Comparison of ENCODE assay signal across 8 mouse cellular contexts in genomic region chr2:132316041-132316808, GRCm38 (mm10). TPM values are rescaled to one million over a fixed set of nuclear protein-coding genes. Genes with fewer than 3 reads are reported as not detected.
DNase-seq lines count a peak whose midpoint lies in the region; ATAC-seq and TF ChIP-seq lines count a peak whose summit lies in the region.

No protein-coding gene starts in this region.

- peak; percentile 98 for TF ChIP-seq CTCF in left cerebral cortex, adult 2 months (IDR thresholded peaks at IDR 0.05)
- peak; percentile 91 for TF ChIP-seq CTCF in small intestine, adult 2 months (IDR thresholded peaks at IDR 0.05; ENCODE audit: extremely low read depth, insufficient read length, insufficient replicate concordance, low read depth, low read length)

- H3K9me3 ChIP-seq in midbrain, embryonic 11.5 days (ENCODE audit: control insufficient read depth, low read length), result no peaks in the 10 kb centered on the region

- intact Hi-C loops in left cerebral cortex, adult 2 months (cut with DNase I), result loop anchor here (1.0 to 5.0 kb wide), 3 partner anchors 169 to 591 kb away; no protein-coding TSS in a partner anchor

- H3K4me3 ChIP-seq in left cerebral cortex, adult 2 months, result no peak overlapping the region
- H3K4me3 ChIP-seq in midbrain, embryonic 11.5 days (ENCODE audit: low read depth, low read length), result no peak overlapping the region
- no peak overlapping the region for H3K4me3 ChIP-seq in small intestine, adult 2 months (ENCODE audit: low read depth, low read length)

- H3K36me3 ChIP-seq in midbrain, embryonic 11.5 days (ENCODE audit: control insufficient read depth, insufficient read depth, low read length), result no peaks in the 10 kb centered on the region
- H3K36me3 ChIP-seq in small intestine, adult 2 months (ENCODE audit: control insufficient read depth, insufficient read depth, low read length), result no peaks in the 10 kb centered on the region

- DNase-seq in ovary, postnatal 10 days (ENCODE audit: low spot score), result peak; percentile 22
- no peak for DNase-seq in ovary, adult 18-20 months (ENCODE audit: low spot score)
- peak; percentile 82 to 84 for DNase-seq in cerebellum, postnatal 14 days
- DNase-seq in frontal cortex, postnatal 25 days (ENCODE audit: low spot score in 2 of 2), result peak; percentile 40 to 54
- peak; percentile 81 for DNase-seq in induced T-regulatory cell, adult 2 months (ENCODE audit: low read depth)
- DNase-seq in left cerebral cortex, adult 2 months (ENCODE audit: extremely low spot score in 1 of 2, low spot score in 2 of 2), result peak; percentile 61 to 76
- DNase-seq in midbrain, embryonic 11.5 days (ENCODE audit: low spot score, missing footprints), result peak; percentile 93

- H3K4me2 ChIP-seq in midbrain, embryonic 11.5 days, result no peak overlapping the region

- no peaks in the 10 kb centered on the region for H3K27me3 ChIP-seq in midbrain, embryonic 11.5 days (ENCODE audit: control insufficient read depth, insufficient read depth, low read length)
- no peaks in the 10 kb centered on the region for H3K27me3 ChIP-seq in small intestine, adult 2 months (ENCODE audit: control insufficient read depth, insufficient read depth, low read length)

- no peak overlapping the region for H3K27ac ChIP-seq in left cerebral cortex, adult 2 months
- no peak overlapping the region for H3K27ac ChIP-seq in midbrain, embryonic 11.5 days (ENCODE audit: low read depth, low read length)
- no peak overlapping the region for H3K27ac ChIP-seq in small intestine, adult 2 months (ENCODE audit: insufficient read depth, low read depth, low read length)

- ATAC-seq in midbrain, embryonic 11.5 days (ENCODE audit: low FRiP score), result peak; percentile 78

- 36% methylated on average over 8 of the region's 8 CpGs for whole genome bisulfite sequencing in midbrain, embryonic 11.5 days
- WGBS in small intestine, adult 2 months, result 41% methylated on average over 8 of the region's 8 CpGs

- H3K4me1 ChIP-seq in midbrain, embryonic 11.5 days (ENCODE audit: control insufficient read depth, insufficient read depth, low read length), result no peaks in the 10 kb centered on the region
- no peaks in the 10 kb centered on the region for H3K4me1 ChIP-seq in small intestine, adult 2 months (ENCODE audit: control insufficient read depth, insufficient read depth, insufficient read length, low read length)

- no peak overlapping the region for H3K9ac ChIP-seq in midbrain, embryonic 11.5 days (ENCODE audit: low read length)

- TF ChIP-seq POLR2A in small intestine, adult 2 months (IDR thresholded peaks at IDR 0.05; ENCODE audit: low read depth, low read length), result no peak

RNA-seq across cellular contexts. Expression of gene Cds2, which starts 53.3 kb away (rescaled TPM):
- total RNA-seq in left cerebral cortex, adult 2 months (2021), result 100 to 1,000 TPM; 262 to 266 TPM
- 25.6 and 30.7 TPM in 2 replicates for polyA plus RNA-seq in midbrain, embryonic 11.5 days (2014; fragmentation: Nextera tagmentation; extraction: Ambion mirVana)
- polyA plus RNA-seq in small intestine, adult 2 months (2012; rRNA removed), result 9.6 and 21.2 TPM in 2 replicates
